Mouse (Mus musculus) hindbrain, embryonic 12.5 days (tissue): ENCODE results near the gene Phka2. TPM values are rescaled to one million over a fixed set of nuclear protein-coding genes. Genes with fewer than 3 reads are reported as not detected.

Source experiments
- ATAC-seq: fragments of 200-750 bp; cut with Nextera tagmentation; 2 replicates; pipeline ENCODE4 v1.8.0; 2017; ENCODE audit warnings: moderate TSS enrichment; ENCODE audit not compliant: low FRiP score
- H3K27ac ChIP-seq: fragments of 300-500 bp; sonication (generic); 2 replicates; pipeline ENCODE4 v1.5.1; 2016; ENCODE audit warnings: mild to moderate bottlenecking
- H3K27me3 ChIP-seq: fragments of 300-500 bp; sonication (generic); 2 replicates; pipeline ENCODE4 v1.6.1; 2016; ENCODE audit warnings: mild to moderate bottlenecking
- H3K36me3 ChIP-seq: fragments of 300-500 bp; sonication (generic); 2 replicates; pipeline ENCODE4 v1.6.1; 2016; ENCODE audit warnings: mild to moderate bottlenecking
- H3K4me1 ChIP-seq: fragments of 300-500 bp; sonication (generic); 2 replicates; pipeline ENCODE4 v1.6.1; 2016
- H3K4me2 ChIP-seq: fragments of 300-500 bp; sonication (generic); replicated peaks from 2 replicates; pipeline ENCODE4 v1.6.1; 2016; ENCODE audit warnings: mild to moderate bottlenecking
- H3K4me3 ChIP-seq: fragments of 300-500 bp; sonication (generic); 2 replicates; pipeline ENCODE4 v1.5.1; 2016; ENCODE audit warnings: mild to moderate bottlenecking
- H3K9ac ChIP-seq: fragments of 300-500 bp; sonication (generic); 2 replicates; pipeline ENCODE4 v1.6.1; 2016; ENCODE audit warnings: mild to moderate bottlenecking, moderate library complexity
- H3K9me3 ChIP-seq: fragments of 300-500 bp; sonication (generic); replicated peaks from 2 replicates; pipeline ENCODE4 v1.6.1; 2016; ENCODE audit warnings: mild to moderate bottlenecking
- WGBS: fragments of 180-500 bp; shearing (Covaris S2); methylation state at CpG from one replicate; pipeline ENCODE4 v1.1.7; 2016; 5-methylcytosine and 5-hydroxymethylcytosine counted together
- polyA plus RNA-seq: library from polyadenylated mRNA; unstranded; fragments of >200 nt; fragmentation: Nextera tagmentation; extraction: Ambion mirVana; gene quantifications from 2 replicates; pipeline ENCODE4 v1.2.1, GENCODE M21; 2016

The Phka2 gene
- polyA plus RNA-seq, 1 experiment from 2014 or later, result 20.3 TPM

DNA sequence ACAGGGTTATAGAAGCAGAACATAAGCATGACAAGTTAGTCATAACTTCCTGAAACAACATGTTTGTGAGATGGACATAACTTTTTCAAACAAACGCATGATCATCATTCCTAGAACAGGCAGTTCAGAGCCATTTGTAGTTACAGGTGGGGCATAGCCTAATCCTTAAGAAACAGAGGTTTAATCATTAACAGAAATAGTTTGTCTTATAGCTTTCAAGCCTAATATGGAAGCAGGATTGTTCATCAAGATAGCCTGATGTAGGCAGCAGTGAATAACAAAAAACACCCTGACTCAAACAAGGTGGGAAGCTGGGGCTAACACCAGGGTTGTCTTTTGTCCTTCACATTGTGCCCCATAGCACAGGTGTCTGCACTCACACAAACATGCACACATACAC lies 100.8 kb downstream of the Phka2 start:
- Histone ChIP-seq H3K4me2 (no peak overlapping the region), H3K27ac (no peak overlapping the region), H3K9ac (no peak overlapping the region), H3K4me3 (no peak overlapping the region), H3K36me3 (no peaks in the 10 kb centered on the region), H3K9me3 (no peaks in the 10 kb centered on the region), H3K27me3 (peaks cover 37% of the 10 kb centered on the region), H3K4me1 (peaks cover 14% of the 10 kb centered on the region; the same call in 1 of the 2 replicates)
- no peak for ATAC-seq
- WGBS, result 96% methylated on average over 1 of the region's 1 CpGs

DNA sequence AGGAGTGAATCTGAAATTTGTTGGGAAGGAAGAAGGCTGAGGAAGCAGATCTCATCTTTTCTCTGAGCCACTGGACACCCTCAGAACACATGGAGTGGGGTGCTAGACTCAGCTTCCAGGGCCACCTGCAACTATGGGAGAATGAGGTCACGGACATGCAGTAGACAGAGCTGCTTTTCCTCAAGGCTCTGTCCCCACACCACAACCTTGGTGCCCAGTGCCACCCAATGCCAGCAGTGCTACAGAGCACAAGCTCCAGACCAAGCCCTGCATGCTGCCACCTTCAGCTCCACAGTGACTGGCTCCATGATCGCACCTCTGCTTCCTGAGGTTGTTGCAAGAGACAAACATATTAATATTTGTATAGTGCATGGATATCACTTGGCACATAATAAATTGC lies 101.3 kb downstream of the Phka2 start:
- WGBS, result 88% methylated on average over 2 of the region's 2 CpGs
- H3K4me3 ChIP-seq, result no peak overlapping the region
- H3K36me3 ChIP-seq, result no peaks in the 10 kb centered on the region
- no peak overlapping the region for H3K9ac ChIP-seq
- H3K27me3 ChIP-seq, result peaks cover 37% of the 10 kb centered on the region
- peaks cover 13% of the 10 kb centered on the region; the same call in 1 of the 2 replicates for H3K4me1 ChIP-seq
- ATAC-seq, result no peak
- no peak overlapping the region for H3K4me2 ChIP-seq
- H3K9me3 ChIP-seq, result no peaks in the 10 kb centered on the region
- H3K27ac ChIP-seq, result no peak overlapping the region

DNA sequence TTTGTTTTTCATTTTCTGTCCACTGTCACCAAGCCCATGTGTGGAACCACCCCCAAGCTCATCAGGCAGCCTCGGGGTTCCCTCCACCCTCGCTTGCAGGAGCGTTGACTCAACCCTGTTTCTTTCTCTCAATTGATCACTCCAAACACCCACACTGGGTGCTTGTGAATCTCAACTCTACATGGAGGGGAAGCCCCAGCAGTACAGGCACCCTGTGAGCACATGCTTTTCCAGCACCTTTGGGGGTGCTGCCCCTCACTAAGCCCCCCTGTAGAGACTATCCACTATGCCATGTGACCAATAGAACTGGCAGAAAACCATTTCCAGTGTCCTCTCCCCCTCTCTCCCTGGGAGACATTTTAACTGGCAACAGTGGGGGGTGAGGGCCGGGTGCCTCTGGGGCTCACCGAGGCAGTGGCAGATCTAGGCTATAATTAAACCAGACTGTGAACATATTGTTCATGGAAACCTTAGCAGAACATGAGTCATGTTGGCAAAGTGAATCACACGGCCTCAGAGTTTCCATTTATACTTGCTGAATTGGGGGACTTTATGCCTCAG lies 102.1 kb downstream of the Phka2 start:
- 60% methylated on average over 6 of the region's 6 CpGs for WGBS
- H3K9me3 ChIP-seq, result no peaks in the 10 kb centered on the region
- H3K36me3 ChIP-seq, result no peaks in the 10 kb centered on the region
- H3K4me3 ChIP-seq, result no peak overlapping the region
- no peak overlapping the region for H3K9ac ChIP-seq
- peaks cover 6% of the 10 kb centered on the region; the same call in 1 of the 2 replicates for H3K4me1 ChIP-seq
- peaks cover 31% of the 10 kb centered on the region for H3K27me3 ChIP-seq
- H3K27ac ChIP-seq, result no peak overlapping the region
- no peak for ATAC-seq
- H3K4me2 ChIP-seq, result no peak overlapping the region

DNA sequence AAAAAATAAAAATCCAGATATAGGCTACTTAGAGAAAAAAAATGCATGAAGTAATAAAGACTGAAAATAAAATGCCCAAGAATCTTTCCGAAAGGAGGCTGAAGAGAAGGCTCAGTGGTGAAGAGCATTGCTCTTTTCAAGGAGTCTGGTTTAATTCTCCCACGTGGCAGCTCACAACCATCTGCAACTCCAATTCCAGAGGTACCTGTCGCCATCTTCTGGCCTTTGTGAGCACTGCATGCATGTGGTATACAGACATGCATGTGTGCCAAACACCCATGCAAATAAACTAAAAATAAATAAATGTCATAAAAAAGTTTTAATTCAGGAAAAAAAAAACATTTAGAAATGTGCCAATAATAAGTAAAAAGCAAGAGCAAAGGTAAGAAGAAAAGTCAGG lies 107.9 kb downstream of the Phka2 start:
- Histone ChIP-seq H3K27ac (no peak overlapping the region), H3K4me3 (no peak overlapping the region), H3K9ac (no peak overlapping the region), H3K36me3 (no peaks in the 10 kb centered on the region), H3K4me2 (no peak overlapping the region), H3K9me3 (no peaks in the 10 kb centered on the region), H3K4me1 (0 out of 2 replicates have a peak, but pooled peaks cover 2% of the 10 kb centered on the region), H3K27me3 (peaks cover 7% of the 10 kb centered on the region; the same call in 1 of the 2 replicates)
- WGBS, result 44% methylated on average over 3 of the region's 3 CpGs
- ATAC-seq, result no peak

DNA sequence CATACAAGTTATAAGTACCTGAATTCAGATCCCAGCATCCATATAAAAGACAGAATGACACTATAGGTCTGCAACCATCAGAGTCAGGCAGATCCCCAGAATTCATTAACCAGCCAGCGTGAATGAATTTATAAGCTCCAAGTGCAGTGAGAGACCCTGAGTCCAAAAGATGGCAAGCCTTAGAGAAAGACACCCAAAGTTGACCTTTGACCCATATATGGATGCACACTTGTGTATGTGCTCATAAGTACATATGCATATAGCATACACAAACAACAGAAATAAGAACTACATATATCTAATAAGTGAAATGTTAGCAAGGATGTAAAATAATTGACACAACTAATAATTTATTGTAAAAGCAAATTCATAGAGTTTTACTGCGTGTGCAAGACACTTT lies 108.5 kb downstream of the Phka2 start:
- 65% methylated on average over 2 of the region's 2 CpGs for WGBS
- no peaks in the 10 kb centered on the region for H3K9me3 ChIP-seq
- H3K4me2 ChIP-seq, result no peak overlapping the region
- 0 out of 2 replicates have a peak, but pooled peaks cover 2% of the 10 kb centered on the region for H3K4me1 ChIP-seq
- ATAC-seq, result no peak
- peaks cover 5% of the 10 kb centered on the region; the same call in 1 of the 2 replicates for H3K27me3 ChIP-seq
- no peaks in the 10 kb centered on the region for H3K36me3 ChIP-seq
- H3K27ac ChIP-seq, result no peak overlapping the region
- no peak overlapping the region for H3K9ac ChIP-seq
- no peak overlapping the region for H3K4me3 ChIP-seq

DNA sequence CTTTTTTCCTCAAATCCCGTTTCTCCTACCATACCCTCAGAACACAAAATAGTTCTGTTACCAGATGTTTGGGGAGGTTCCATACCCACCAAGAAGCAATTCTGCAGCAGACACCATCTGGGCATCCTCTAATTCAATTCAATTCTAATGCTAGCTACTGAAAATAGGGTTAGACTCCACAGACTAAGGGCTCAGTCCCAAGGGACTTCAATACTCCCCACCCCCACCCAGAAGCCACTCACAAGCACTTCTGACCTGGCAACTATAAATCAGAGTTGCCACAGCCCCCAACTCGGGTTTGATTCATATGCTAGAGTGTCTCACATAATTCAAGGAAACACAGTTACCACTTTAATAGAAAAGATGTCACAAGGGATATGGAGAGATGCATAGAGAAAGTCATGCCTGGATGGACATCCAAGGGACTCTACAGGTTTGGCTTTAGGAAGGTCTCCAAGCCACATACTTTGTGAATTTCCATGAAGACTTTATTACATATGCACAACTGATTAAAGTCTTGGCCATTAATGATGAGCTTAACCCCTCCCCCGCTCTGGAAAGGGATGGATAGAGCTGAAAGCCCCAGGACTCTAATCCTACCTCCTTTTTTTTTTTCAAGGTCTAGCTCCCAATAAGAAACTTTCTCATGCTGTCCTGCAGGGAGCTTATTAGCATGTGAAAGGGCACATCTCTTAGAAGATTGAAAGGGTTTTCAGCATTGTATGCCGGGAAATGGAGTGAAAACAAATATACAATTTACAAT lies 109.1 kb downstream of the Phka2 start:
- 31% methylated on average over 4 of the region's 4 CpGs for WGBS
- ATAC-seq, result peak; percentile 48; the same call in 1 of the 2 replicates
- H3K4me3 ChIP-seq, result no peak overlapping the region
- no peak overlapping the region for H3K4me2 ChIP-seq
- no peak overlapping the region for H3K27ac ChIP-seq
- peaks cover 5% of the 10 kb centered on the region; the same call in 1 of the 2 replicates for H3K27me3 ChIP-seq
- no peak overlapping the region for H3K9ac ChIP-seq
- H3K36me3 ChIP-seq, result no peaks in the 10 kb centered on the region
- no peaks in the 10 kb centered on the region for H3K9me3 ChIP-seq
- 0 out of 2 replicates have a peak, but pooled peaks cover 2% of the 10 kb centered on the region for H3K4me1 ChIP-seq

Other genes starting within 250 kb of the Phka2 start
- 1.8 TPM in 2 replicates for gene Adgrg2, start 111.5 kb upstream of the Phka2 start, polyA plus RNA-seq
- 0.48 and 0.49 TPM in 2 replicates for gene Ppef1, start 233.6 kb downstream of the Phka2 start, polyA plus RNA-seq